Mouse (Mus musculus) heart, postnatal 25 days (tissue): Measurements from ENCODE around the gene Gm21964. TPM values are rescaled to one million over a fixed set of nuclear protein-coding genes. Genes with fewer than 3 reads are reported as not detected.

Experiments used
- DNase-seq: peaks from one replicate; pipeline ENCODE4 v3.0.0; 2022; ENCODE audit warnings: low spot score
- intact Hi-C: fragments of 180-260 bp; cut with DNase I; formaldehyde crosslinking; loops from one replicate; pipeline ENCODE4 v1.15.1; 2025
- total RNA-seq, 2 experiments: library from RNA; stranded (reverse); gene quantifications; 2 replicates each; pipeline ENCODE4 v1.2.3; 2021

Gene Gm21964
- total RNA-seq, 2 experiments from 2014 or later, result not detected

- intact Hi-C loops, result loop anchor here (2.0 to 5.0 kb wide), 2 partner anchors 333 to 457 kb away; no protein-coding TSS in a partner anchor
- DNase-seq, result no peak
Observed at GRCm38 (mm10) chr8:110145538-110145937, 44.5 kb downstream of the Gm21964 start.

GRCm38 (mm10) chr8:110152951-110153350 lies 51.9 kb downstream of the Gm21964 start:
- intact Hi-C loops, result no loop called here

More at GRCm38 (mm10) chr8:110152951-110153350, 51.9 kb downstream of the Gm21964 start:
- DNase-seq, result no peak

Other genes starting within 250 kb of the Gm21964 start
- 1 to 10 TPM; 4.0 to 4.7 TPM for gene Phlpp2, start 232.7 kb upstream of the Gm21964 start, total RNA-seq
- gene Marveld3, start 139.0 kb upstream of the Gm21964 start, total RNA-seq, result under 1 TPM in 1 of 2 experiments, not detected in 1; 0.20 TPM
- under 1 TPM; 0.78 to 0.83 TPM for gene Tat, start 110.8 kb upstream of the Gm21964 start, total RNA-seq
- gene Chst4, start 61.5 kb upstream of the Gm21964 start, total RNA-seq, result 1 to 10 TPM; 3.6 to 5.8 TPM
- 1 to 10 TPM; 6.3 to 7.4 TPM for gene Zfp612, start 21.5 kb upstream of the Gm21964 start, total RNA-seq
- gene Gm17720, start 1.5 kb downstream of the Gm21964 start, total RNA-seq, result not detected
- gene Calb2, start 67.0 kb downstream of the Gm21964 start, total RNA-seq, result not detected
- gene Cmtr2, start 114.5 kb downstream of the Gm21964 start, total RNA-seq, result 1 to 10 TPM; 2.6 to 2.8 TPM
- under 1 TPM; 0.08 TPM for gene Hydin, start 165.8 kb downstream of the Gm21964 start, total RNA-seq